Mouse (Mus musculus): ENCODE measurements around the gene Ptpro.

DNA sequence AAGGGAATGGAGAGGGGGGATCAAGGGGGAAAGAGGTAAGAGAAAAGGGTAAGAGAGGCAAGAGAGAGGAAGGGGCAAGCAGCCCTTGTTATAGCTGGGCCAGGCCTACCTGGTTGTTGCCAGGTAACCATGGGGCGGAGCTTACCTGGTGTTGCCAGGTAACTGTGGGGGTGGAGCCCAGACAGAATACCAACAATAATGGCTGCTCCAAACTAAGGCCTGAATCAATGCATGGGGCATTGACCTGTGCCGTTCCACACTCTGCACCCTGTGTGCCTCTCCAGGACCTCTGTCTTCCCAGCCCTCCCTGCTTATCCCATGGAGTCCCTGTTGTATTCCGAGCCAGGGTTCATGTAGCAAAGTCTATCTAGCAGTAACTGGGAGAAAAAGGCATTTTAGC lies 215.6 kb downstream of the Ptpro start:
- TF ChIP-seq POLR2A (IDR thresholded peaks at IDR 0.05; ENCODE audit: control insufficient read depth, extremely low read depth, insufficient read depth, low read length, poor library complexity) (no peak), CTCF (IDR thresholded peaks at IDR 0.05; ENCODE audit: borderline replicate concordance, control insufficient read depth, extremely low read depth, insufficient read depth, low read length, poor library complexity) (no peak)
